Mouse (Mus musculus) kidney, adult 2 months (tissue): Measurements from ENCODE around the gene Dscam.

Source experiments
- CTCF ChIP-seq: fragments of 200-500 bp; conservative IDR thresholded peaks from 2 replicates; pipeline ENCODE4 v1.5.1; 2011; ENCODE audit warnings: low read depth, mild to moderate bottlenecking, control low read depth, low read length, moderate library complexity, mixed read lengths; ENCODE audit not compliant: insufficient read depth, insufficient read length
- POLR2A ChIP-seq: fragments of 200-500 bp; IDR thresholded peaks from one replicate; pipeline ENCODE4 v1.6.1; 2011; ENCODE audit warnings: low read depth, low read length, control low read depth

DNA sequence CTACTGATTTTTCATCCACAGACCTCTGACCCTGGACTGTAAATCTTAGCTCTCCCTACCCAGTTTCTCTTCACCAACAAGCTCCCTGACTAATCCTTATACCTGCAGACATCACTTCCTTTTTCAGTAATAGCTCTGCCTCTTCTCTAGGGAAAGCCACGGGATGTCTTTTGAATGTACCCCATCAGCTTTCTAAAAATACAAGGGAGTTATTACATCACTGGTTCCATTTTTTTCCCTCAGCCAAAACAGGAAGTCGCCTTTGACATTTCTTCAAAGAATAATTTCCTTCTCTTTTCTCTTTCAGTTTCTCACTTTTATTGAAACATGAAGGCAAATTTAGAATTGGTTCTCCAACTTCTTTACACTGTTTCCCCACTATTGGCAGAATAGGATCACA, 67.5 kb downstream of the Dscam start:
- TF ChIP-seq CTCF: no peak
- no peak for TF ChIP-seq POLR2A
